Mouse (Mus musculus): Measurements from ENCODE around the gene Ghdc.

DNA sequence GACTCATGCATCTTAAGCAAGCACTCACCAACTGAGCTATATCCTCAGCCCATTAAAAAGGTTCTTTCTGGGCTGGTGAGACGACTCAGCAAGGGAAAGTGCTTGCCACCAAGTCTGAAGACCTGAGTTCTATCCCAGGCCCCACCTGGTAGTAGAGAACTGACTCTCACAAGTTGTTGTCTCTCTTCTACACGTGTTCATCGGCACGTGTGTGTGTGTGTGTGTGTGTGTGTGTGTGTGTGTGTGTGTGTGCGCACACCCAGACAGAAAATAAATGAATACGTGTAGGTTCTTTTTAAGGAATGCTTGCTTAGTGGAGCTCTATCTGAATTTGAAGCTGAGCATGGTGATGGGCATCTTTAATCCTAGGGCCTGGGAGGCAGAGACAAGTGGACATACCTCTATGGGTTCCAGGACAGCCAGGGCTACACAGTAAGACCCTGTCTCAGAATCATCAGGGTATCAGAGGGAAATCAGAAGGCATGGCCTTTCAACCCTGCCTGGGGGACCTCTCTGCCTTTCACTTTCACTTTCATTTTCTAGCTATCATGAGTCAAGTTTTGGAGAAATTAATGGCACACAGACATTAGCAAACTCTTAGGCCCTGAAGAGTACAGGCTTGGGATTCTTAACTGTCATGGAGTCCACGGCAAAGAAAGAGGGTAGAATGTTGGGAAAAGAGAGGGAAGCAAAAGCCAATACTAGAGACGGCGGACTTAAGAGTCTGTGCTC, 35.5 kb downstream of the Ghdc start:
- no peak for TF ChIP-seq CTCF (IDR thresholded peaks at IDR 0.05; ENCODE audit: borderline replicate concordance, extremely low read depth, insufficient read depth, insufficient read length)
- TF ChIP-seq POLR2A (IDR thresholded peaks at IDR 0.05; ENCODE audit: borderline replicate concordance, extremely low read depth, insufficient read depth, insufficient read length, poor library complexity, severe bottlenecking), result no peak

Measured in brain, embryonic 14.5 days (tissue).